Mouse (Mus musculus) CH12.LX (cell line): ENCODE measurements at regions not wholly inside any gene's neighbourhood (a gene's known extent, or its start where the extent isn't known, plus 50 kb on each side); places are given as distances from the start of the nearest gene placed in this dataset.

Source experiments
- CTCF ChIP-seq, 2 experiments: IDR thresholded peaks in 1 of 2; conservative IDR thresholded peaks in 1 of 2; 2 replicates each; pipeline ENCODE4 v1.5.1; 2011 to 2012; ENCODE audit warnings: low read depth in 2 of 2, low read length in 2 of 2, improper control_type of control experiment in 1 of 2, inconsistent platforms in 1 of 2, mild to moderate bottlenecking in 1 of 2, moderate library complexity in 1 of 2
- EP300 ChIP-seq: IDR thresholded peaks from 2 replicates; pipeline ENCODE4 v1.6.1; 2011; ENCODE audit warnings: low read length, improper control_type of control experiment
- KAT2A ChIP-seq: IDR thresholded peaks from 2 replicates; pipeline ENCODE4 v1.6.1; 2012; ENCODE audit warnings: low read length, improper control_type of control experiment, inconsistent platforms; ENCODE audit not compliant: insufficient replicate concordance
- MAX ChIP-seq: IDR thresholded peaks from 2 replicates; pipeline ENCODE4 v1.6.1; 2011; ENCODE audit warnings: low read length, improper control_type of control experiment
- MYC ChIP-seq: IDR thresholded peaks from 2 replicates; pipeline ENCODE4 v1.6.1; 2011; ENCODE audit warnings: low read depth, mild to moderate bottlenecking, improper control_type of control experiment, low read length
- NRF1 ChIP-seq: IDR thresholded peaks from 2 replicates; pipeline ENCODE4 v1.6.1; 2014; ENCODE audit warnings: low read depth, mild to moderate bottlenecking, inconsistent platforms, low read length, improper control_type of control experiment, moderate library complexity
- POLR2A ChIP-seq: IDR thresholded peaks from 2 replicates; pipeline ENCODE4 v1.6.1; 2011; ENCODE audit warnings: low read depth, mild to moderate bottlenecking, improper control_type of control experiment, low read length
- RCOR1 ChIP-seq: conservative IDR thresholded peaks from 2 replicates; pipeline ENCODE4 v1.6.1; 2012; ENCODE audit warnings: low read depth, mild to moderate bottlenecking, inconsistent platforms, low read length, improper control_type of control experiment
- SIN3A ChIP-seq: IDR thresholded peaks from 2 replicates; pipeline ENCODE4 v1.6.1; 2012; ENCODE audit warnings: low read length, improper control_type of control experiment, inconsistent platforms
- SMC3 ChIP-seq: IDR thresholded peaks from 2 replicates; pipeline ENCODE4 v1.6.1; 2011; ENCODE audit warnings: low read depth, low read length, improper control_type of control experiment
- USF1 ChIP-seq: IDR thresholded peaks from 2 replicates; pipeline ENCODE4 v1.6.1; 2014; ENCODE audit warnings: low read depth, mild to moderate bottlenecking, inconsistent platforms, low read length, improper control_type of control experiment

DNA sequence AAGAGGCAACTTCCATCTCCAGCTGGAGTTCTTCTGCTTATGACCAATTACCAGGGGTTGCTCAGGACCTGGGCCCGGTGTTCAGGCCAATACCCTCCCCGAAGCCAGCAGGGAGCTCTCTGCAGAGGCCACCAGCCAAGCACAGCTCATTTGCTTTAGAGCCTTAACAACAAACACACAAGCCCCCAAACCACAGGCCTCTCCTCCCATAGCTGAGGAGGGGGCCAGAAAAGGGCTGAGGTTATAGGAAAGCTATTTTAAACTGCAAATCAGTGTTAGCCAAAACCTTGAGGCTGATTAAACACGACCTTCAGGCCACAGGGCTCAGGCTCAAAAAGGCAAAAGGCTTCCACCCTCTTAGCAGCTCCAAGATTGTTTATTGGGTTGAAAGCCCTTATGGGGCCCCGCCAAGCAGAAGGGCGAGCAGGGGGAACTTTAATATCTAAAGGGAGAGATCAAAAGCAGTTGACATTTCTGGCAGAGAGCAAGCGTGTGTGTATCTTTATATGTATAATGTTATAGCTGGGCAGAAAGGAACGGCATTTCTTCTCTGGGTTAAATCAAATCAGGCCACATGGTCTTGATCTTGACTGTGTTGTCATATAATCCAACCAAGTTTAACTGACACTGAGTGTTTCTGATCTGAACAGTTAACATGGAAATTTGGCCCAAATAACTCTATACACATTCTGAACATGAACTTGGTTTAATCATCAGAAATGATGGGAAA lies 148.3 kb downstream of the Irx5 start:
- TF ChIP-seq CTCF (conservative IDR thresholded peaks at IDR 0.05 in 1 of 2, IDR thresholded peaks at IDR 0.05 in 1 of 2; ENCODE audit: low read depth in 2 of 2, low read length in 2 of 2) (no peak), EP300 (no peak), NRF1 (no peak), USF1 (no peak), POLR2A (no peak), MAX (no peak), MYC (no peak), RCOR1 (no peak), SMC3 (no peak), KAT2A (no peak), SIN3A (no peak)
